Mouse (Mus musculus) olfactory bulb, adult 2 months (tissue): Measurements from ENCODE around the gene Pdzk1ip1. TPM values are rescaled to one million over a fixed set of nuclear protein-coding genes. Genes with fewer than 3 reads are reported as not detected.

Source experiments
- H3K27ac ChIP-seq: fragments of 200-500 bp; 2 replicates; pipeline ENCODE4 v1.5.1; 2012; ENCODE audit warnings: low read depth, low read length; ENCODE audit not compliant: insufficient read depth
- H3K4me1 ChIP-seq: fragments of 200-500 bp; 2 replicates; pipeline ENCODE4 v1.6.1; 2012; ENCODE audit warnings: low read length; ENCODE audit not compliant: control insufficient read depth, insufficient read depth
- H3K4me3 ChIP-seq: fragments of 200-500 bp; 2 replicates; pipeline ENCODE4 v1.5.1; 2012; ENCODE audit warnings: mild to moderate bottlenecking, low read depth, low read length, moderate library complexity; ENCODE audit not compliant: insufficient read depth
- CTCF ChIP-seq: fragments of 200-500 bp; IDR thresholded peaks from 2 replicates; pipeline ENCODE4 v1.5.1; 2012; ENCODE audit warnings: low read depth, mild to moderate bottlenecking, low read length, moderate library complexity; ENCODE audit not compliant: insufficient read depth
- POLR2A ChIP-seq: fragments of 200-500 bp; IDR thresholded peaks from 2 replicates; pipeline ENCODE4 v1.6.1; 2012; ENCODE audit warnings: mild to moderate bottlenecking, low read depth, low read length, moderate library complexity; ENCODE audit not compliant: insufficient read depth
- WGBS: fragments of 180-500 bp; shearing (Covaris S2); methylation state at CpG from one replicate; pipeline ENCODE4 v1.1.7; 2018; 5-methylcytosine and 5-hydroxymethylcytosine counted together
- polyA plus RNA-seq: library from polyadenylated mRNA; stranded (reverse); fragments of >200 nt; gene quantifications from 2 replicates; pipeline ENCODE4 v1.2.4, GENCODE M21; 2012; ENCODE audit warnings: low replicate concordance; ENCODE audit not compliant: missing spikeins, insufficient read depth, insufficient read length

The Pdzk1ip1 gene
- polyA plus RNA-seq, 1 experiment = not detected

- Histone ChIP-seq H3K4me3 (no peak overlapping the region), H3K4me1 (no peaks in the 10 kb centered on the region), H3K27ac (no peak overlapping the region)
- WGBS = 8% methylated on average over 5 of the region's 5 CpGs
- TF ChIP-seq POLR2A (no peak), CTCF (no peak)
Measured at GRCm38 (mm10) chr4:115133085-115133484, 44.6 kb downstream of the Pdzk1ip1 start.

GRCm38 (mm10) chr4:115133621-115134295 lies 45.2 kb downstream of the Pdzk1ip1 start, which contains the start of gene Cyp4x1:
Gene Cyp4x1 (minus strand): TSS chr4:115134281.
- H3K4me3 ChIP-seq = peak within 1 kb of the TSS; percentile 60
- TF ChIP-seq POLR2A = peak; percentile 54; the same call in 1 of the 2 replicates
- TF ChIP-seq CTCF = no peak
- WGBS = under 1% methylated on average over 29 of the region's 29 CpGs
- H3K4me1 ChIP-seq = no peaks in the 10 kb centered on the region
- H3K27ac ChIP-seq = peak within 1 kb of the TSS; percentile 71

GRCm38 (mm10) chr4:115134296-115134630 lies 45.8 kb downstream of the Pdzk1ip1 start:
- Histone ChIP-seq H3K4me3 (peak overlapping the region; percentile 60), H3K27ac (peak overlapping the region; percentile 29; the same call in 1 of the 2 replicates), H3K4me1 (no peaks in the 10 kb centered on the region)
- WGBS = 7% methylated on average over 7 of the region's 7 CpGs
- TF ChIP-seq POLR2A (no peak), CTCF (no peak)

Other genes with a start within 250 kb of the Pdzk1ip1 start
- gene Foxd2, start 179.8 kb upstream of the Pdzk1ip1 start, polyA plus RNA-seq = not detected in 2 replicates
- not detected in 2 replicates for gene Foxe3, start 162.7 kb upstream of the Pdzk1ip1 start, polyA plus RNA-seq
- not detected in 2 replicates for gene Cmpk1, start 101.5 kb upstream of the Pdzk1ip1 start, polyA plus RNA-seq
- gene Stil, start 88.5 kb upstream of the Pdzk1ip1 start, polyA plus RNA-seq = not detected in 2 replicates
- gene Tal1, start 32.3 kb upstream of the Pdzk1ip1 start, polyA plus RNA-seq = not detected in 2 replicates
- not detected in 2 replicates for gene Cyp4x1, start 45.6 kb downstream of the Pdzk1ip1 start, polyA plus RNA-seq
- not detected in 2 replicates for gene Cyp4a29, start 153.4 kb downstream of the Pdzk1ip1 start, polyA plus RNA-seq
- gene Cyp4a12a, start 210.3 kb downstream of the Pdzk1ip1 start, polyA plus RNA-seq = not detected in 2 replicates